Mouse (Mus musculus): ENCODE data around the gene Supt5. TPM values are rescaled to one million over a fixed set of nuclear protein-coding genes. Genes with fewer than 3 reads are reported as not detected.

Gene Supt5
- polyA plus RNA-seq, 1 experiment from 2014 or later = 31.5 TPM

- peak; percentile 67 for DNase-seq (ENCODE audit: low spot score)
- H3K27me3 ChIP-seq (ENCODE audit: control insufficient read depth, insufficient read depth, low read length) = peaks cover 10% of the 10 kb centered on the region; the same call in 1 of the 2 replicates
- TF ChIP-seq EP300 (optimal IDR thresholded peaks at IDR 0.05) = no peak
- peak; percentile 79 for TF ChIP-seq CTCF (IDR thresholded peaks at IDR 0.05; ENCODE audit: low read depth)
- H3K9me3 ChIP-seq (ENCODE audit: control insufficient read depth, low read length) = no peaks in the 10 kb centered on the region
- WGBS = 3% methylated on average over 30 of the region's 30 CpGs
- peak; percentile 51; the same call in 1 of the 2 replicates for ATAC-seq (ENCODE audit: low FRiP score, low TSS enrichment)
- no peak within 1 kb of the TSS for H3K9ac ChIP-seq (ENCODE audit: low read length)
- peak within 1 kb of the TSS; percentile 39 for H3K4me2 ChIP-seq (replicated peaks; ENCODE audit: low read depth)
- peak within 1 kb of the TSS; percentile 15 for H3K4me3 ChIP-seq (ENCODE audit: low read depth, low read length)
- peaks cover 14% of the 10 kb centered on the region for H3K36me3 ChIP-seq (ENCODE audit: control insufficient read depth, insufficient read depth, low read length)
- H3K27ac ChIP-seq (replicated peaks) = no peak within 1 kb of the TSS
- no peaks in the 10 kb centered on the region for H3K4me1 ChIP-seq (replicated peaks; ENCODE audit: control insufficient read depth, insufficient read depth)
Measured at GRCm38 (mm10) chr7:28301616-28302433, 36.7 kb downstream of the Supt5 start, which contains the start of gene Dll3. Gene Dll3 (minus strand): TSS chr7:28302238.

- 26% methylated on average over 43 of the region's 43 CpGs for WGBS
- no peaks in the 10 kb centered on the region for H3K4me1 ChIP-seq (replicated peaks; ENCODE audit: control insufficient read depth, insufficient read depth)
- peaks cover 10% of the 10 kb centered on the region; the same call in 1 of the 2 replicates for H3K27me3 ChIP-seq (ENCODE audit: control insufficient read depth, insufficient read depth, low read length)
- H3K9ac ChIP-seq (ENCODE audit: low read length) = no peak overlapping the region
- H3K4me3 ChIP-seq (ENCODE audit: low read depth, low read length) = no peak overlapping the region
- peak; percentile 86 for TF ChIP-seq CTCF (IDR thresholded peaks at IDR 0.05; ENCODE audit: low read depth)
- TF ChIP-seq EP300 (optimal IDR thresholded peaks at IDR 0.05) = no peak
- no peak overlapping the region for H3K4me2 ChIP-seq (replicated peaks; ENCODE audit: low read depth)
- H3K9me3 ChIP-seq (ENCODE audit: control insufficient read depth, low read length) = no peaks in the 10 kb centered on the region
- peak; percentile 35 for ATAC-seq (ENCODE audit: low FRiP score, low TSS enrichment)
- no peak overlapping the region for H3K27ac ChIP-seq (replicated peaks)
- H3K36me3 ChIP-seq (ENCODE audit: control insufficient read depth, insufficient read depth, low read length) = no peaks in the 10 kb centered on the region
- DNase-seq (ENCODE audit: low spot score) = peak; percentile 47
Measured at GRCm38 (mm10) chr7:28298837-28299625, 39.5 kb downstream of the Supt5 start.

GRCm38 (mm10) chr7:28294481-28294880 lies 44.1 kb downstream of the Supt5 start:
- peaks cover 2% of the 10 kb centered on the region; the same call in 1 of the 2 replicates for H3K27me3 ChIP-seq (ENCODE audit: control insufficient read depth, insufficient read depth, low read length)

DNA sequence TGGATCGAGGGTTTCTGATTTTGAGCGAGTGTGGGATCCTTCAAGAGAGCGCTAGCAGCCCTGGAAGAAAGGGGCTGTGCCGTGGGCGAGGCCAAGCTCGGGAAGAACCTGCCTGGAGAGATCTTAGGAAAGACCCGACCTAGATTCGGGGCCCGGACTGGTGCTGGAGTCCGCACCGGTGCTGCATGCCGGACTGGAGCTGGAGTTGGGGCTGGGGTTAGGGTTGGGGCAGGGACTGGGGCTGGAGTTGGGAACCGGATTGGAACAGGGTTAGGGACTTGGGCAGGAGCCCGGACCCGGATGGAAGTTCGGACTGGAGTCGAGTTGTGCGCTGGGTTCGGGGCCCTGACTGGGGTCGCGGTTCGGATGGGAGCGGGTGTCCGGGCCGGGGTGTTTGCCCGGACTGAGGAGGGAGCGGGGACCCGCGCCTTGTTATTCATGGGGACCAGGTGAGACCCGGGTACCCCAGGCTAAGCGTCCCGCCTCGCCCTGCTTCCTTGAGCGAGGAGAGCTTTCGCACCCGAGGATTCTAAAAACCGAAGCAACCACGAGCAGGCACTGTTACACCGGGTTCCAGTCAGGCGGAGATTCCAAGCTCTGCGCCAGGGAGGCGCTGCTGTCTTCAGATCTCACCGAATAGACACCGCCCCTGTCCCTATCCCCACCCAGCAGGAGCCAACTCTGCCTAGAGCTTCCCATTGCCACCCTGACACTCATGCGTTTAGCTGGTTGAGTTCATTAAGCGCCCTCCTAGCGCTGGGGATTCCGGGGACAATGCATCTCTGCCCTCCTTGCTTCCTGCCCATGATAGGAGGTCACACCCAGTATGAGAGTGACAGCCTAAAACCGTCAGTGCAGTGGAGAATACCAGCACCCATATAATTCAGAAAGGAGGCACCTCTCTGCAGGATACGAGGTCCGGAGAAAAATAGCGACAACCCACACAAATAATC lies 47.6 kb downstream of the Supt5 start, which contains the start of gene Selenov:
Gene Selenov, minus strand, starts transcription at position 549 of the 953 bp plus-strand sequence.
- peak; percentile 53 for ATAC-seq (ENCODE audit: low FRiP score, low TSS enrichment)

More at GRCm38 (mm10) chr7:28294481-28294880, 44.1 kb downstream of the Supt5 start:
- Histone ChIP-seq H3K9me3 (ENCODE audit: control insufficient read depth, low read length) (no peaks in the 10 kb centered on the region), H3K36me3 (ENCODE audit: control insufficient read depth, insufficient read depth, low read length) (no peaks in the 10 kb centered on the region), H3K9ac (ENCODE audit: low read length) (peak overlapping the region; percentile 27; the same call in 1 of the 2 replicates), H3K4me1 (replicated peaks; ENCODE audit: control insufficient read depth, insufficient read depth) (peaks cover 3% of the 10 kb centered on the region; the same call in 1 of the 2 replicates), H3K4me2 (replicated peaks; ENCODE audit: low read depth) (peak overlapping the region; percentile 69), H3K27ac (replicated peaks) (no peak overlapping the region), H3K4me3 (ENCODE audit: low read depth, low read length) (peak overlapping the region; percentile 40)
- TF ChIP-seq CTCF (IDR thresholded peaks at IDR 0.05; ENCODE audit: low read depth) = no peak
- TF ChIP-seq EP300 (optimal IDR thresholded peaks at IDR 0.05) = no peak
- peak; percentile 60 for ATAC-seq (ENCODE audit: low FRiP score, low TSS enrichment)
- WGBS = 6% methylated on average over 48 of the region's 63 CpGs
- peak; percentile 76 for DNase-seq (ENCODE audit: low spot score)

GRCm38 (mm10) chr7:28290165-28290564 lies 48.4 kb downstream of the Supt5 start:
- Histone ChIP-seq H3K9ac (ENCODE audit: low read length) (peak overlapping the region; percentile 50; the same call in 1 of the 2 replicates), H3K4me2 (replicated peaks; ENCODE audit: low read depth) (peak overlapping the region; percentile 58), H3K4me3 (ENCODE audit: low read depth, low read length) (peak overlapping the region; percentile 30), H3K36me3 (ENCODE audit: control insufficient read depth, insufficient read depth, low read length) (no peaks in the 10 kb centered on the region), H3K4me1 (replicated peaks; ENCODE audit: control insufficient read depth, insufficient read depth) (peaks cover 3% of the 10 kb centered on the region; the same call in 1 of the 2 replicates), H3K9me3 (ENCODE audit: control insufficient read depth, low read length) (no peaks in the 10 kb centered on the region), H3K27ac (replicated peaks) (no peak overlapping the region), H3K27me3 (ENCODE audit: control insufficient read depth, insufficient read depth, low read length) (peaks cover 2% of the 10 kb centered on the region; the same call in 1 of the 2 replicates)
- DNase-seq (ENCODE audit: low spot score) (no peak), ATAC-seq (ENCODE audit: low FRiP score, low TSS enrichment) (peak; percentile 22; the same call in 1 of the 2 replicates)
- TF ChIP-seq EP300 (optimal IDR thresholded peaks at IDR 0.05) (no peak), CTCF (IDR thresholded peaks at IDR 0.05; ENCODE audit: low read depth) (peak; percentile 40)
- 1% methylated on average over 15 of the region's 18 CpGs for WGBS

More for the DNA sequence above, 47.6 kb downstream of the Supt5 start, which contains the start of gene Selenov:
- peak within 1 kb of the TSS; percentile 50 for H3K9ac ChIP-seq (ENCODE audit: low read length)
- 2% methylated on average over 47 of the region's 52 CpGs for WGBS
- DNase-seq (ENCODE audit: low spot score) = peak; percentile 51
- H3K4me2 ChIP-seq (replicated peaks; ENCODE audit: low read depth) = peak within 1 kb of the TSS; percentile 58
- peaks cover 3% of the 10 kb centered on the region; the same call in 1 of the 2 replicates for H3K4me1 ChIP-seq (replicated peaks; ENCODE audit: control insufficient read depth, insufficient read depth)
- no peaks in the 10 kb centered on the region for H3K36me3 ChIP-seq (ENCODE audit: control insufficient read depth, insufficient read depth, low read length)
- peak within 1 kb of the TSS; percentile 30 for H3K4me3 ChIP-seq (ENCODE audit: low read depth, low read length)
- peaks cover 2% of the 10 kb centered on the region; the same call in 1 of the 2 replicates for H3K27me3 ChIP-seq (ENCODE audit: control insufficient read depth, insufficient read depth, low read length)
- no peak within 1 kb of the TSS for H3K27ac ChIP-seq (replicated peaks)
- TF ChIP-seq CTCF (IDR thresholded peaks at IDR 0.05; ENCODE audit: low read depth) = peak; percentile 45
- TF ChIP-seq EP300 (optimal IDR thresholded peaks at IDR 0.05) = no peak
- no peaks in the 10 kb centered on the region for H3K9me3 ChIP-seq (ENCODE audit: control insufficient read depth, low read length)

All from stomach, postnatal 0 days (tissue).